Mouse (Mus musculus): ENCODE results near the gene Babam2. TPM values are rescaled to one million over a fixed set of nuclear protein-coding genes. Genes with fewer than 3 reads are reported as not detected.

Babam2 gene
- polyA plus RNA-seq, 2 experiments, result 15.3 to 21.2 TPM

GRCm38 (mm10) chr5:31787201-31787600, 89.7 kb downstream of the Babam2 start:
- 61% methylated on average over 3 of the region's 3 CpGs for WGBS (ENCODE audit: insufficient replicate concordance)
- H3K4me3 ChIP-seq (ENCODE audit: insufficient read depth in 1 of 2, low read depth in 2 of 2, low read length in 2 of 2), result no peak overlapping the region
- H3K27ac ChIP-seq, result no peak overlapping the region
- H3K36me3 ChIP-seq (replicated peaks; ENCODE audit: control insufficient read depth, insufficient read depth, low read depth), result no peaks in the 10 kb centered on the region
- H3K9ac ChIP-seq (replicated peaks), result no peak overlapping the region
- DNase-seq (ENCODE audit: low read depth in 3 of 3, low spot score in 3 of 3) (no peak), ATAC-seq (ENCODE audit: insufficient read depth) (no peak)
- no peaks in the 10 kb centered on the region for H3K27me3 ChIP-seq (ENCODE audit: control insufficient read depth, insufficient read depth, low read length)
- TF ChIP-seq CTCF (IDR thresholded peaks at IDR 0.05; ENCODE audit: low read depth), result no peak
- no peak for TF ChIP-seq EP300 (IDR thresholded peaks at IDR 0.05; ENCODE audit: low read depth)
- no peaks in the 10 kb centered on the region for H3K4me1 ChIP-seq (replicated peaks; ENCODE audit: control insufficient read depth in 2 of 2, insufficient read depth in 2 of 2, low read length in 1 of 2)
- H3K9me3 ChIP-seq (ENCODE audit: control insufficient read depth, low read length), result no peaks in the 10 kb centered on the region
- no peak overlapping the region for H3K4me2 ChIP-seq (ENCODE audit: low read depth)

GRCm38 (mm10) chr5:31787622-31788021, 90.1 kb downstream of the Babam2 start:
- no peak for ATAC-seq (ENCODE audit: insufficient read depth)
- no peaks in the 10 kb centered on the region for H3K36me3 ChIP-seq (replicated peaks; ENCODE audit: control insufficient read depth, insufficient read depth, low read depth)
- WGBS (ENCODE audit: insufficient replicate concordance), result 52% methylated on average over 3 of the region's 3 CpGs

DNA sequence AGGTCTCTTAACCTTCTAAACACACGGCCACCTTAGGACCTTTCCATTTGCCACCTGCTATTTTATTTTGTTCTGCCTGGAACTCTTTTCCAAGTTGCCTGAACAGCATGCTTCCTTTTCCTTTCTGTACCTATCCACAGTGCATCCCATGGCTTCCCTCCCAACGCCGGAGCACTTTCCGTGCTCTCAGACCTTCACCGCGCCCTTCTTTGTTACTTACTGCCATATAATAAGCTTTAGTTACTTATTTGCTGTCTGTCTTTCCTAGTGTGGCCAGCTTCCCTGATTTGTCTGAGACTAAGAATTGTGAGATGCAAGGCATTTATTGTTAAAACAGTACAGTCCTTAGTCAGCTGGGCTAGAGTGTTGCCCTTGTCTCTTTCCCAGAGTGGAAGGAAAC, 94.9 kb downstream of the Babam2 start:
- H3K4me1 ChIP-seq (replicated peaks; ENCODE audit: control insufficient read depth in 2 of 2, insufficient read depth in 2 of 2, low read length in 1 of 2), result peaks cover 0 to 6% of the 10 kb centered on the region in 2 experiments; a peak in 1 of 4 replicates
- no peak overlapping the region for H3K27ac ChIP-seq
- TF ChIP-seq CTCF (IDR thresholded peaks at IDR 0.05; ENCODE audit: low read depth) (no peak), EP300 (IDR thresholded peaks at IDR 0.05; ENCODE audit: low read depth) (no peak)
- no peak overlapping the region for H3K4me2 ChIP-seq (ENCODE audit: low read depth)
- no peak overlapping the region for H3K9ac ChIP-seq (replicated peaks)
- no peak overlapping the region for H3K4me3 ChIP-seq (ENCODE audit: insufficient read depth in 1 of 2, low read depth in 2 of 2, low read length in 2 of 2)
- ATAC-seq (ENCODE audit: insufficient read depth) (no peak), DNase-seq (ENCODE audit: low read depth in 3 of 3, low spot score in 3 of 3) (no peak)
- WGBS (ENCODE audit: insufficient replicate concordance), result 83% methylated on average over 6 of the region's 6 CpGs
- no peaks in the 10 kb centered on the region for H3K9me3 ChIP-seq (ENCODE audit: control insufficient read depth, low read length)
- no peaks in the 10 kb centered on the region for H3K36me3 ChIP-seq (replicated peaks; ENCODE audit: control insufficient read depth, insufficient read depth, low read depth)
- no peaks in the 10 kb centered on the region for H3K27me3 ChIP-seq (ENCODE audit: control insufficient read depth, insufficient read depth, low read length)

More at GRCm38 (mm10) chr5:31787622-31788021, 90.1 kb downstream of the Babam2 start:
- no peak overlapping the region for H3K4me2 ChIP-seq (ENCODE audit: low read depth)
- no peaks in the 10 kb centered on the region for H3K9me3 ChIP-seq (ENCODE audit: control insufficient read depth, low read length)
- no peaks in the 10 kb centered on the region for H3K4me1 ChIP-seq (replicated peaks; ENCODE audit: control insufficient read depth in 2 of 2, insufficient read depth in 2 of 2, low read length in 1 of 2)
- no peak overlapping the region for H3K4me3 ChIP-seq (ENCODE audit: insufficient read depth in 1 of 2, low read depth in 2 of 2, low read length in 2 of 2)
- H3K27ac ChIP-seq, result no peak overlapping the region
- TF ChIP-seq CTCF (IDR thresholded peaks at IDR 0.05; ENCODE audit: low read depth), result no peak
- no peak for TF ChIP-seq EP300 (IDR thresholded peaks at IDR 0.05; ENCODE audit: low read depth)
- no peak overlapping the region for H3K9ac ChIP-seq (replicated peaks)
- no peak for DNase-seq (ENCODE audit: low read depth in 3 of 3, low spot score in 3 of 3)
- no peaks in the 10 kb centered on the region for H3K27me3 ChIP-seq (ENCODE audit: control insufficient read depth, insufficient read depth, low read length)

- Histone ChIP-seq H3K4me2 (ENCODE audit: low read depth) (no peak overlapping the region), H3K4me1 (replicated peaks; ENCODE audit: control insufficient read depth in 2 of 2, insufficient read depth in 2 of 2, low read length in 1 of 2) (peaks cover 0 to 6% of the 10 kb centered on the region in 2 experiments; a peak in 1 of 4 replicates), H3K9me3 (ENCODE audit: control insufficient read depth, low read length) (no peaks in the 10 kb centered on the region), H3K27me3 (ENCODE audit: control insufficient read depth, insufficient read depth, low read length) (no peaks in the 10 kb centered on the region), H3K27ac (no peak overlapping the region), H3K36me3 (replicated peaks; ENCODE audit: control insufficient read depth, insufficient read depth, low read depth) (no peaks in the 10 kb centered on the region), H3K9ac (replicated peaks) (no peak overlapping the region), H3K4me3 (ENCODE audit: insufficient read depth in 1 of 2, low read depth in 2 of 2, low read length in 2 of 2) (no peak overlapping the region)
- WGBS (ENCODE audit: insufficient replicate concordance), result 70% methylated on average over 8 of the region's 8 CpGs
- TF ChIP-seq CTCF (IDR thresholded peaks at IDR 0.05; ENCODE audit: low read depth), result no peak
- no peak for TF ChIP-seq EP300 (IDR thresholded peaks at IDR 0.05; ENCODE audit: low read depth)
- ATAC-seq (ENCODE audit: insufficient read depth) (no peak), DNase-seq (ENCODE audit: low read depth in 3 of 3, low spot score in 3 of 3) (no peak)
Observed at GRCm38 (mm10) chr5:31792863-31793262, 95.4 kb downstream of the Babam2 start.

GRCm38 (mm10) chr5:31795414-31795813, 97.9 kb downstream of the Babam2 start:
- DNase-seq (ENCODE audit: low read depth in 3 of 3, low spot score in 3 of 3) (no peak), ATAC-seq (ENCODE audit: insufficient read depth) (no peak)
- H3K36me3 ChIP-seq (replicated peaks; ENCODE audit: control insufficient read depth, insufficient read depth, low read depth), result no peaks in the 10 kb centered on the region
- H3K4me3 ChIP-seq (ENCODE audit: insufficient read depth in 1 of 2, low read depth in 2 of 2, low read length in 2 of 2), result no peak overlapping the region
- no peak overlapping the region for H3K27ac ChIP-seq
- H3K27me3 ChIP-seq (ENCODE audit: control insufficient read depth, insufficient read depth, low read length), result no peaks in the 10 kb centered on the region
- WGBS (ENCODE audit: insufficient replicate concordance), result 26% methylated on average over 3 of the region's 3 CpGs
- peaks cover 0 to 6% of the 10 kb centered on the region in 2 experiments; a peak in 1 of 4 replicates for H3K4me1 ChIP-seq (replicated peaks; ENCODE audit: control insufficient read depth in 2 of 2, insufficient read depth in 2 of 2, low read length in 1 of 2)
- no peak overlapping the region for H3K9ac ChIP-seq (replicated peaks)
- no peak for TF ChIP-seq CTCF (IDR thresholded peaks at IDR 0.05; ENCODE audit: low read depth)
- no peak for TF ChIP-seq EP300 (IDR thresholded peaks at IDR 0.05; ENCODE audit: low read depth)
- H3K4me2 ChIP-seq (ENCODE audit: low read depth), result no peak overlapping the region
- H3K9me3 ChIP-seq (ENCODE audit: control insufficient read depth, low read length), result no peaks in the 10 kb centered on the region
